Mouse (Mus musculus) stomach, embryonic 15.5 days (tissue): Measurements from ENCODE around the gene Fsip1. TPM values are rescaled to one million over a fixed set of nuclear protein-coding genes. Genes with fewer than 3 reads are reported as not detected.

Source experiments
- ATAC-seq: fragments of 200-750 bp; cut with Nextera tagmentation; 2 replicates; pipeline ENCODE4 v1.8.0; 2017; ENCODE audit warnings: low read depth, moderate number of reproducible peaks, moderate TSS enrichment; ENCODE audit not compliant: insufficient read depth, low FRiP score
- H3K27ac ChIP-seq: fragments of 300-500 bp; sonication (generic); 2 replicates; pipeline ENCODE4 v1.5.1; 2015; ENCODE audit warnings: mild to moderate bottlenecking, inconsistent platforms
- H3K27me3 ChIP-seq: fragments of 300-500 bp; sonication (generic); replicated peaks from 2 replicates; pipeline ENCODE4 v1.6.1; 2015; ENCODE audit warnings: inconsistent platforms
- H3K36me3 ChIP-seq: fragments of 300-500 bp; sonication (generic); 2 replicates; pipeline ENCODE4 v1.6.1; 2015; ENCODE audit warnings: inconsistent platforms
- H3K4me1 ChIP-seq: fragments of 300-500 bp; sonication (generic); 2 replicates; pipeline ENCODE4 v1.6.1; 2015; ENCODE audit warnings: inconsistent platforms
- H3K4me2 ChIP-seq: fragments of 300-500 bp; sonication (generic); 2 replicates; pipeline ENCODE4 v1.6.1; 2015; ENCODE audit warnings: mild to moderate bottlenecking, inconsistent platforms
- H3K4me3 ChIP-seq: fragments of 300-500 bp; sonication (generic); replicated peaks from 2 replicates; pipeline ENCODE4 v1.5.1; 2015; ENCODE audit warnings: inconsistent platforms
- H3K9ac ChIP-seq: fragments of 300-500 bp; sonication (generic); 2 replicates; pipeline ENCODE4 v1.6.1; 2015; ENCODE audit warnings: inconsistent platforms
- H3K9me3 ChIP-seq: fragments of 300-500 bp; sonication (generic); 2 replicates; pipeline ENCODE4 v1.6.1; 2016; ENCODE audit warnings: inconsistent platforms
- WGBS: fragments of 180-500 bp; shearing (Covaris S2); methylation state at CpG from one replicate; pipeline ENCODE4 v1.1.7; 2015; 5-methylcytosine and 5-hydroxymethylcytosine counted together
- polyA plus RNA-seq: library from polyadenylated mRNA; unstranded; fragments of >200 nt; fragmentation: Nextera tagmentation; extraction: Ambion mirVana; gene quantifications from 2 replicates; pipeline ENCODE4 v1.2.1, GENCODE M21; 2015

Fsip1 gene
- polyA plus RNA-seq, 1 experiment from 2014 or later = 0.27 TPM

GRCm38 (mm10) chr2:118248966-118249365 lies 7.8 kb downstream of the Fsip1 start:
- WGBS = 67% methylated on average over 12 of the region's 12 CpGs
- H3K9me3 ChIP-seq = no peaks in the 10 kb centered on the region
- no peaks in the 10 kb centered on the region for H3K27me3 ChIP-seq
- H3K4me3 ChIP-seq = no peak overlapping the region
- no peak overlapping the region for H3K9ac ChIP-seq
- no peak overlapping the region for H3K27ac ChIP-seq
- no peak overlapping the region for H3K4me2 ChIP-seq
- H3K36me3 ChIP-seq = no peaks in the 10 kb centered on the region
- no peak for ATAC-seq
- no peaks in the 10 kb centered on the region for H3K4me1 ChIP-seq

DNA sequence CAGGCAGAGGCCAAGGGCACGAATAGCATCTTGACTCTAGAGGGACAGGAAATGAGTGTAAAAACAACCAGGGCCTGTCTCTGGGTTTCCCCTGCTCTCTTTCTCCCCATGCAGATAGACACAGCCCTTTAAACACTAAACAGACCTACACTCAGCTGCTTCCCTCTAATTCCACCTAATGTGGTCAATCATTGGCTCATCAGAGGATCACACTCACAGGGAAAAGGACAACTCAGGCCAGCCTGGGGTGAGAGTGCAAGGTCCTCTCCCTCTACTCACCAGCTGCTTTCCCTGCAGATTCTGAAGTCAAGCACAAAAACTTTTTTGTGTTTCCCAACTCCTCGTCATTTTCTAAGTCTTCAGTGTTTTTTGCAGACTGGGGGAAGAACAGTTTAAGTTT lies 8.8 kb downstream of the Fsip1 start:
- no peak for ATAC-seq
- Histone ChIP-seq H3K27me3 (no peaks in the 10 kb centered on the region), H3K4me1 (no peaks in the 10 kb centered on the region), H3K27ac (no peak overlapping the region), H3K9me3 (no peaks in the 10 kb centered on the region), H3K4me2 (no peak overlapping the region), H3K9ac (no peak overlapping the region), H3K36me3 (no peaks in the 10 kb centered on the region), H3K4me3 (no peak overlapping the region)
- WGBS = 25% methylated on average over 2 of the region's 2 CpGs

DNA sequence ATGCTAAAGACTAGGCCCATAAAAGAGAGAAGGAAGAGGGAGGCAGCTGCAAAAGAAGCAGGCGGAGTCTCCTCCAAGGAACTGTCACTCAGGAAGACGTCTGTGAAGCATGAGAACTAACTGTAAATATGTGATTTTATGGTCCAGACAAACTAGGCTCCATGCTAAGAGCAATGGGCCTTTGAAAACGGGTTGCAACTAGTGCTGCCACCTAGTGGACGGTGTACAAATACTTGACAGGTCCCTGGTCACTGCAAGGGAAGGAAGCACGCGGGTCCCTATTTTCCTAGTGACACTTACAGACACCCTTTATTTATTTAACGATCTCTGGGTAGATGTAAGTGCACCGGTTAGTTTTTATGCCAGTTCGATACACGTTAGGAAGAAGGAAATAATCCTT lies 10.9 kb downstream of the Fsip1 start:
- no peak overlapping the region for H3K4me2 ChIP-seq
- no peak for ATAC-seq
- H3K4me1 ChIP-seq = no peaks in the 10 kb centered on the region
- WGBS = 12% methylated on average over 10 of the region's 10 CpGs
- no peak overlapping the region for H3K27ac ChIP-seq
- no peaks in the 10 kb centered on the region for H3K27me3 ChIP-seq
- no peaks in the 10 kb centered on the region for H3K36me3 ChIP-seq
- no peak overlapping the region for H3K9ac ChIP-seq
- no peak overlapping the region for H3K4me3 ChIP-seq
- H3K9me3 ChIP-seq = no peaks in the 10 kb centered on the region

GRCm38 (mm10) chr2:118236196-118236595 lies 20.6 kb downstream of the Fsip1 start:
- Histone ChIP-seq H3K36me3 (no peaks in the 10 kb centered on the region), H3K4me1 (no peaks in the 10 kb centered on the region), H3K4me3 (no peak overlapping the region), H3K27me3 (no peaks in the 10 kb centered on the region), H3K9ac (no peak overlapping the region), H3K9me3 (no peaks in the 10 kb centered on the region), H3K4me2 (no peak overlapping the region), H3K27ac (no peak overlapping the region)
- ATAC-seq = no peak
- WGBS = 86% methylated on average over 7 of the region's 7 CpGs

DNA sequence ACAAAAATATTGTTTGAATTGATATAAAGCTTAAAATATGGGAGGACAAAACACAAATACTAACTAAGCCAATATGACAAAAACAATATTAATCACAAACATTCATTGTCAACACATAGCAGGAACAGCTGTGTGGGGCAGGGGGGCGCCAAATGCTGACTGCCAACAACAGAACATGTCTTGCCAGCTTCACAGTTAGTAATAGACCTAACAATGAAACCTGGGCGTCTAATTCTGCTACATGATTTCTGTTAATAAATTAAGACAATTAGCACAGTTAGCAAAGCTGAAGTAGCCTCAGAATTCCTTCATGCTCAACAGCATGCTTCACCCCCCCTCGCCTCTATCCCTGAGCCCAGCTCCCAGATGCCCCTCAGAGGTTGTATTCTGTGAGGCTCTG lies 21.2 kb downstream of the Fsip1 start:
- WGBS = 76% methylated on average over 3 of the region's 3 CpGs

DNA sequence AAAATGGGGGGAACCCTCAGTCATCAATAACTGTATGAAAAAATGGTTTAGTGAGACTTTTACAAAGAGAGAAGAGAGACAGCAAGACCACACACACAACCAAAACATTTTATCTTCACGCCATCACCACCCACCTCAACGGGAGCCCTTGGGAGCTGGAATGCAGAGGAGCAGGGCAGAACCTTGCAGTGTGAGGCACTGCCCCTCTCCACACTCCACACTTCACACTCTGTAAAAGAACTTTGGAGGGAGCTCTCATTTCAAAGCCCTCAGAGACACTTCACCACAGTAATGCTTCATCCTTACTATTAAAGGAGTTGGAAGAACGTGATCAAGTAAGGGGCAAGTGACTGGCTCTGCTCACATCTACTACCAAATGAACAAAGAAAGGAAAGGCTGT lies 26.2 kb downstream of the Fsip1 start:
- 54% methylated on average over 3 of the region's 3 CpGs for WGBS
- Histone ChIP-seq H3K4me2 (no peak overlapping the region), H3K27ac (no peak overlapping the region), H3K4me3 (no peak overlapping the region), H3K4me1 (no peaks in the 10 kb centered on the region), H3K9me3 (no peaks in the 10 kb centered on the region), H3K36me3 (no peaks in the 10 kb centered on the region), H3K27me3 (no peaks in the 10 kb centered on the region), H3K9ac (no peak overlapping the region)
- ATAC-seq = no peak

More for the DNA sequence above, 21.2 kb downstream of the Fsip1 start:
- Histone ChIP-seq H3K4me1 (no peaks in the 10 kb centered on the region), H3K4me2 (no peak overlapping the region), H3K9me3 (no peaks in the 10 kb centered on the region), H3K27me3 (no peaks in the 10 kb centered on the region), H3K36me3 (no peaks in the 10 kb centered on the region), H3K9ac (no peak overlapping the region), H3K27ac (no peak overlapping the region), H3K4me3 (no peak overlapping the region)
- no peak for ATAC-seq

DNA sequence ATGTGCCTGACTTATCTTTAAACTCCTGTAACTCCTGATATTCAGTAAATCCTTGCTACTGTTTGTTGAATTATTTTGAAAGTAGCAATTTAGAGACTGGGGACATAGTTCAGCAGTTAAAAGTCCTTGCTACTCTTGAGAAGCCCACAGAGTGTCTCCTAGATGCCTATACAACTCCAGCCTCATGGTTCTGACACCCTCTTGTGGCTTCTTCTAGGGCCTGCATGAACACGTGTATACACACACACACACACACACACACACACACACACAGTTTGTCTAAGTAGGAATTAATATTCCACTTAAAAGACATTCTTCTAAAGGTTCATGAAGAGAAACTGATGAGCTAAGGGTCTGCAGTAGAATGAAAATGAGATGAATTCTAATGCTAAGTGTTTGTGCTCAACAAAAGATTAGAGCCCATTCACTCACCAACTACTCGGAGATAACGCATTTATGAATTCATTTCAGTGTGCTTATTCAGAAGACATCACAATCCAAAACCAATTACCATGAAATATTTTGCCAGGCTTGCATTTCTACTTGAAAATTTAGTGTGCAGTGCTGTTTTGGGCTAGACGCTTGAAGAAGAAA lies 28.2 kb downstream of the Fsip1 start:
- 88% methylated on average over 4 of the region's 4 CpGs for WGBS
- Histone ChIP-seq H3K9ac (no peak overlapping the region), H3K27me3 (no peaks in the 10 kb centered on the region), H3K4me2 (no peak overlapping the region), H3K4me1 (no peaks in the 10 kb centered on the region), H3K9me3 (no peaks in the 10 kb centered on the region), H3K27ac (no peak overlapping the region), H3K4me3 (no peak overlapping the region), H3K36me3 (no peaks in the 10 kb centered on the region)
- no peak for ATAC-seq

- no peak for ATAC-seq
- WGBS = 77% methylated on average over 10 of the region's 10 CpGs
- no peaks in the 10 kb centered on the region for H3K9me3 ChIP-seq
- H3K36me3 ChIP-seq = no peaks in the 10 kb centered on the region
- no peaks in the 10 kb centered on the region for H3K4me1 ChIP-seq
- H3K4me2 ChIP-seq = no peak overlapping the region
- H3K27me3 ChIP-seq = no peaks in the 10 kb centered on the region
- no peak overlapping the region for H3K4me3 ChIP-seq
- no peak overlapping the region for H3K9ac ChIP-seq
- H3K27ac ChIP-seq = no peak overlapping the region
Measured at GRCm38 (mm10) chr2:118225316-118226041, 31.3 kb downstream of the Fsip1 start.

DNA sequence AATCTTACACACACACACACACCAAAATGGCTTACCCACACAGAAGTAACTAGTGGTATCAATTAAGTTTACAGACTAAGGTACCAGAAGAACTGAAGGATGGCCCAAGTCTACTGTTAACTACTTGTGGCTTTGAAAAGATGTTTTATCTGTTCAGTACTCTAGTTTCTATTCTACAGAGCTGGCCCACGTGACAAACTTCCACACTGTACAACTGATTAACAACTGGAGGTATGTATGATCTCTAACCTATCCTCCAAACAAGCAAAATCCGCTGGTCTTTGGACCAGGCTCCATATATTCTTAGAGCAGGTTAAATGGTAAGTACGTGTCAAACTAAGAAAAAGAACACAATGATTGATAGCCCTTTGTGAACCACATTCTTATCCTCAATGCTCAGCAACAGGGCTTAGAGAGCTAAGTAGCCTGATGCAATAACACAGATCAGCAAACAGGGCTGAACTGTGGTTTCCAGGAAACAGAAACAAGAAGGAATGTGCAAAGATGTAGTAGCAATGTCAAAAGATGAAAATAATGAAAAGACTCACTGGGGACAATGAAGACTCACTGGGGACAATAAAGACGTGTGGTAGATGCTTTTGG lies 38.7 kb downstream of the Fsip1 start:
- ATAC-seq = no peak
- 39% methylated on average over 4 of the region's 4 CpGs for WGBS

DNA sequence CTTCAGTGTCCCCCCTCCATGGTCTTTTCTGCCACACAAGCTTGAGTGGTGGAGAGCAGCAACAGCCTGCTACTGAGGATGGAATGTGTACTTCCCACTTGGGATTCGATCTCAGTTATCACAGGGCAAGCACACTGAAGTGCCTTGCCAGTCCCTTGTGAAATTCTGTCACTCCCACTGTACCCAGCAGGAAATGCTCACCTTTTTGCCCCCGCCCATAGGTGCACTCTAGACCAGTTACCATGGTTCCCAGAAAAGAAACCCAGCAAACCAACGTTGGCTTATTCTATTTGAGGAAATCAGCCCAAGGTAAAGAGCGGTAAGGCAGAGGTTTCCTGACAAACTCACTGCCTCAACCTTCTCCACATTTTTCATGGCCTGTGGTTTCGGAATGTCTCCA lies 47.1 kb downstream of the Fsip1 start:
- Histone ChIP-seq H3K9ac (no peak overlapping the region), H3K4me3 (no peak overlapping the region), H3K4me2 (no peak overlapping the region), H3K36me3 (no peaks in the 10 kb centered on the region), H3K27me3 (no peaks in the 10 kb centered on the region), H3K4me1 (no peaks in the 10 kb centered on the region), H3K27ac (no peak overlapping the region), H3K9me3 (no peaks in the 10 kb centered on the region)
- WGBS = 70% methylated on average over 5 of the region's 5 CpGs
- no peak for ATAC-seq

More for the DNA sequence above, 38.7 kb downstream of the Fsip1 start:
- Histone ChIP-seq H3K4me2 (no peak overlapping the region), H3K4me3 (no peak overlapping the region), H3K9ac (no peak overlapping the region), H3K27ac (no peak overlapping the region), H3K36me3 (no peaks in the 10 kb centered on the region), H3K27me3 (no peaks in the 10 kb centered on the region), H3K4me1 (no peaks in the 10 kb centered on the region), H3K9me3 (no peaks in the 10 kb centered on the region)

DNA sequence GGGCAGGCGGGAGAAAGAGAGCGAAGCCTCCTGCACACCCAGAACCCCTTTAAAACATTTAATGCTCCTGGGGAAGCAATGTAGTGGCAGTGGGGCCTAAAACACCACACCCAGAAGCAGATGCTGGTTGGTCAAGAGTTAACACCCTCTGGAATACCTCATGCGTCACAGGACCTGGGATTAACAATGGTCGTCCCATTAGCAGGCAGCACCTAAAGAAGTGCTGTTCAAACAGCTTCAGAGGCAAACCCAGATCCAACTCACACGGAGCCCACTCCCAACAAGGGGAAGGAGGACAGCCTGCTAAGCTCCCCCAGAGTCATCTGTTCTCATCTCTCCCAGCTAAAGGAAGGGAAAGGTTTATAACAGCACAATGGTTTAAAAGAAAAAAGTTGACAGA lies 48.1 kb downstream of the Fsip1 start:
- Histone ChIP-seq H3K9me3 (no peaks in the 10 kb centered on the region), H3K36me3 (no peaks in the 10 kb centered on the region), H3K9ac (no peak overlapping the region), H3K27ac (no peak overlapping the region), H3K4me2 (no peak overlapping the region), H3K4me1 (no peaks in the 10 kb centered on the region; the same call in 1 of the 2 replicates), H3K27me3 (no peaks in the 10 kb centered on the region), H3K4me3 (no peak overlapping the region)
- 41% methylated on average over 5 of the region's 5 CpGs for WGBS
- no peak for ATAC-seq

GRCm38 (mm10) chr2:118205991-118206585 lies 50.7 kb downstream of the Fsip1 start:
- no peaks in the 10 kb centered on the region for H3K27me3 ChIP-seq
- no peak overlapping the region for H3K27ac ChIP-seq
- WGBS = 33% methylated on average over 8 of the region's 8 CpGs
- H3K36me3 ChIP-seq = no peaks in the 10 kb centered on the region
- H3K4me1 ChIP-seq = no peaks in the 10 kb centered on the region; the same call in 1 of the 2 replicates
- H3K9me3 ChIP-seq = no peaks in the 10 kb centered on the region
- H3K4me3 ChIP-seq = no peak overlapping the region
- no peak overlapping the region for H3K9ac ChIP-seq
- no peak for ATAC-seq
- no peak overlapping the region for H3K4me2 ChIP-seq
